Mouse (Mus musculus) kidney, adult 2 months (tissue): ENCODE data around the gene Gm1043.

ENCODE experiments used
- CTCF ChIP-seq: fragments of 200-500 bp; conservative IDR thresholded peaks from 2 replicates; pipeline ENCODE4 v1.5.1; 2011; ENCODE audit warnings: low read depth, mild to moderate bottlenecking, control low read depth, low read length, moderate library complexity, mixed read lengths; ENCODE audit not compliant: insufficient read depth, insufficient read length
- POLR2A ChIP-seq: fragments of 200-500 bp; IDR thresholded peaks from one replicate; pipeline ENCODE4 v1.6.1; 2011; ENCODE audit warnings: low read depth, low read length, control low read depth

GRCm38 (mm10) chr5:37196196-37196595 is 111.0 kb downstream of the Gm1043 start:
- TF ChIP-seq CTCF (no peak), POLR2A (no peak)
